Mouse (Mus musculus) Muller cell, postnatal 12 days (primary cell): ENCODE results near the gene Pde3a.
A peak's percentile ranks its signal among the peaks of the same experiment; 100 is the strongest.

Source experiments
- DNase-seq: peaks from one replicate; pipeline ENCODE4 v3.0.0-alpha.2; 2015; ENCODE audit errors: inconsistent ontology term

Gene Pde3a

DNA sequence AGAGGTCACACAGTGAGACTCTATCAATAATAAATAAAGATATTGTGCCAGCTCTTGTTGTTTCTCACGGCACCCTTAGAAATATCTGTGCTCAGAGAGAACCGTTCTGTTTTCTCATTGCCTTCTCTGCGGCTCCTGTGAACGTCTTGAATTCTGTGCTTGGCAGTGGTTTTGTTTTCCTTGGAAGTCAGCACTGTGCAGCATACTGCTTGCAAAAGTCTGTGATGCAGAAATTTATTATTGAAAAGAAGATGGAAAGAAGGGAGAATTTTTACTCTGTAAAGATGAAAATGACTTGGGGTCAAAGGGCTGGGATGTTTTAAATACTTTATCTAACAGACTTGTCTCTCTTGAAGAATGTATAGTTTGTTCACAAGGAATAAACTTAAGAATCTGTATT, 150.3 kb downstream of the Pde3a start:
- DNase-seq: no peak

DNA sequence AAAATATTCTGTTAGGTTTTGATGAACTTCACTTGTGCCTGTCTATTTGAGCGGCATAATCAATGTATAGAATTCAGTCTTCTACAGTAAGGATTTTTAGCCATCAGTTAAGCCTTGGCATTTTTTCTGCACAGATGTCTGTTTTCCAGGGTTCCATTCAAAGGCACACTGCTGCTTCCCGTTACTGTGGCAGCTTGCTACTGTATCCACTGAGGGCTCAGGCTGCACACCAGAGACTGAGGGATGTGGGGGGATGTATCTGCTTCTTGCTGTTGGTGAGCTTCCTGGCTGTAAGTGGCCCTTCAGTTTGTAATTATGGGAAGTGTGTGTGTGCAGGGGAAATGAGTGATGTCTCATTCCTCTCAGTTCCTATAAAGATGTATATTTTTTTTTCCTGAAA, 154.9 kb downstream of the Pde3a start:
- DNase-seq: no peak

DNA sequence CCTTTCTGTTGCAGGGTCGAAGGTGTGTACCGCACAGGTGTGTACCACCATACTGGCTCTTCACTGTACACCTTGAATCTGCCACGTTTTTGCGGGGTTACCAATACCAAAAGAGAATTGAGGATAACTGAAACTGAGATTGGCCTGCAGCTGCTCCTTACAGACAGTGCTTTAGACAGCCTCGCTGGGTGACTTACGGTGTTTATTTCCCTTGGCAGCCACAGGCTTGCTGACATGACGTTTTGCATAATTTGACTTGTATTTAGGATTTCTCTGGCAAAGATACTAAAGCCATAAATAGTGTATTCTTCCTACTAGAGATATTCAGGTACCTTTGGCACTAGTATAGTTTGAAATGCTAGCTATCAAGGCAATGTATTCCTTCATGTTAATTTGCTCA, 155.6 kb downstream of the Pde3a start:
- peak; percentile 30 for DNase-seq

DNA sequence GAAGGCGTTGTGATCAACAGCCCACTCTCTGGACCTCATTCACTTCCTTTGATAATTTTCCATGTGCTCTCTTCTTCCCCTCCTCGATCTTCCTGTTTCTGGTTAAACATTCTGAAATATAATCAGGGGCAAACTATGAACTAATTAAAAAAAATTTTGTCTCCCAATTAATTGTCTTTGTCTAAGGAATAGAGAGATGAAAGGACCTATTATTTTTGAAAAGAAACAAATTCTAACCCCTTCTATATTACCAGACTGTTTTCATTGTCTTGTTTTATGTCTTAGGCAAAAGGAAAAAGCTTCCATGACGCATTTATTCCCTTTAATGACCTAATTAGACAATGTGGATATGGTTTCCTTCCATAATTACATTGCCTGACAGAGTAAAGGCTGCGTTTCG, 156.4 kb downstream of the Pde3a start:
- DNase-seq: peak; percentile 74

DNA sequence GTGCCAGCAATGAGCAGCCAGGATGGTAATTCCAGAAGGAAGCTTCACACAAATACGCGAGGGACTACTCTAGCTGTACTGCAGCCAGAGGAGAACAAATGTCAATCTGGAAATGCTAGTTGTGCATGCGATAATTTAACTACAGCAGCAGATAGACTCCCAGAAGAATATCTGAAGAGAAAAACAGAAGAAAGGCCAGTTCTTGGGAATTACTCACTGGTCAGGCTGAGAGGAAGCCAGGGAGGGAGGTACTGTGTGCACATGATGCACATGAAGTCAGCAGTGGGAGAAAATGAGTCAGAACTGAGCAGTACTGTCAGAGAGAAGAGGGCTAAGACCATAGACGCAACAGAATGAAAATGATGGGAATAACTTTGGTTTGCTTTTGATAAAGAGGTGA, 159.7 kb downstream of the Pde3a start:
- peak; percentile 36 for DNase-seq

DNA sequence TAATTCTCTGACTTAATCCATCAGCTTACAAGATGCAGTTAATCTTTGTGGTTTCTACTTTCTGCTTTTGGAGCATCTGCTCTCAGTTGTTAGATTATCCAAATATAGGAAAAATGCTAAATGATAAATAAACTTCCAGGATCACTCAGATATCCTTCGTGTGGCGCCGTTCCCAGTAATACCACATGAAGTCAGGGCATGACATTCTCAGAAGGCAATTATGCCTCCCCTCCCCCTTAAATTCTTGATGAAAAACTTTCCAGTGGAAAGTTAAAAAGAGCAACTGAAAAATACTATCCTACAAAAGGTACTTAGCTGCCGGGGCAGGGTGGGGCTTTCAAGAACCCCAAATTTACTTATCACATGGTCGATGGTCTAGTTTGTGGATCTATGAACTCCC, 161.8 kb downstream of the Pde3a start:
- no peak for DNase-seq

DNA sequence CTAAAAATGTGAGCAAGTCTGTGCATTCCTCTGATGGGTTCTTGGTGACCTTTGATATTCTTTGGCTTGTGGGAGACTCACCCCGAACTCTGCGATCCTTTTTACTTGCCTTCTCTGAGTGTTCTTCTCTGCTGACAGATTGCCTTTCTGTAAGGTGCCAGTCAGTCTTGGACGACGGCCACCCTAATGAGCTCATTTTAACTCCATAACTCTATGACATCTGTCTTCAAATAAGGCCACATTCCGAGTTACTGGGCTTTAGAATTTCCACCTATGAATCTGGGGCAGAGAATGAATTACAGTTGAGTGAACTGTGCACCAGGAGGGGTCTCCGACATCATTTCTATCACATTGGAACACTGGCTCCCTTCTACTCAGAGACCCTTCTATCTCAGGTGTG, 176.0 kb downstream of the Pde3a start:
- DNase-seq: no peak

DNA sequence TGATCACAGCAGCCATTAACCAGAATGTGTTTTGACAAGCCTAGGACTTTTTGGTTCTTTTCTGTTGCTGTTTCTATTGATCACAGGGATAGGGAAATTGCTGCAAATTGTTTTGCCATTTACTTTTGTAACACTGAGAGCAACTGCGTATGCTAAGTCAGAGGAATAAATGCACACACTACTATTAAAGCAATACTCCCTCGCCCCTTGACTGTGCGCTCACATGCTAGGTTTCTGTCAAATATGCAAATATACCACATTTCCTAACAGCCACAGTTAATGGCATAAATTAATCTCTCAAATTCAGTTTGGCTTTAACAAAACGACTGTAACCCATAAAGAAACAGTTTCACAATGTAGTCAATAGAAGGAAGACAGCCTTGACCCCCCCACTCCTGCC, 179.5 kb downstream of the Pde3a start:
- no peak for DNase-seq

DNA sequence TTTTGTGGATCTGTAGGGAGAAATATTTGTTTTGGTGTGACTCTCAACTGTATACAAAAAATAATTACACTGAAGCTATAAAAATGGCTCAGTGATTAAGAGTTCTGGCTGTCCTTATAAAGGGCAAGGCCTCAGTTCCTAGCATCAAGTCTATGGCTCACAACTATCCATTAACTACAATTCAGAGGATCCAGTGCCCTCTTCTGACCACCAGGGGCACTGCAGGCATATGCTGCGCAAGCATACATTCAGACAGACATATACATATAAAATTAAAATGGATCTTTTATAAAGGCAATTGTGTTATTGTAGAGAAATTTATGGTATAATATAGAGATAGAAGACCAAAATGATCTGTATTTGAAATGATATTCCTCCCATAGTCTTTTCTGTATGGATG, 181.1 kb downstream of the Pde3a start:
- no peak for DNase-seq

DNA sequence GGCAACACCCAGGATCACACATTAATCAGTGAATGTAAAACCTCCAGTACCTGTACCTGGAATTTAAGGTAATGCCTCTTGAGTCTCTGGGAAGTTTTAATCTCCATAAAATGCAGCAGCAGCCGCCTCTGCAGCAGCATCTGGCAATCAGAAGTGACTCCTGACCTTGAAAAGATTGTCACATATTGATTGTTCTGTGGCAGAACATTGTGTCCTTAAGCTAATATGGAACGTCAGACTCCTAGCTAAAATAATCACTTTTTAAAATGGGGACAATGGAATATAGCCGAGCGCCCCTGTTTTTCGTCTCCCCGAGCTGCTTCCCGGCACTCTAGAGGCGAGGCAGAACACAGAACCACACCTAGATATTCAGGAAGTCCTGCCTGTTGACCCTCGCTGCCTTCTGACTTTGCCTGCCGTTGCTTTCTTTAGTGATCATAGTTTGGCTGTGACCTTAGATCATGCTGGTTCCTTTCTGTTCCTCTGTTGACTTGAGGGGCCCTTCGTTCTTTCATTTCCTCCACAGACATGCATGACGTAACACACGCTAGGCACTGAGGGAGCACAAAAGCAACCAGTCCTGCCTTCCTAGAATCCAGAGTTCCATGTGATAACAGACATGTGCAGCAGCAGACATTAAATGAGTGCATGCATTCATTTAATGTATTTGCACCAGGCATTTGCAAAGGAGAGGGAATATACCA, 183.4 kb downstream of the Pde3a start:
- DNase-seq: no peak

DNA sequence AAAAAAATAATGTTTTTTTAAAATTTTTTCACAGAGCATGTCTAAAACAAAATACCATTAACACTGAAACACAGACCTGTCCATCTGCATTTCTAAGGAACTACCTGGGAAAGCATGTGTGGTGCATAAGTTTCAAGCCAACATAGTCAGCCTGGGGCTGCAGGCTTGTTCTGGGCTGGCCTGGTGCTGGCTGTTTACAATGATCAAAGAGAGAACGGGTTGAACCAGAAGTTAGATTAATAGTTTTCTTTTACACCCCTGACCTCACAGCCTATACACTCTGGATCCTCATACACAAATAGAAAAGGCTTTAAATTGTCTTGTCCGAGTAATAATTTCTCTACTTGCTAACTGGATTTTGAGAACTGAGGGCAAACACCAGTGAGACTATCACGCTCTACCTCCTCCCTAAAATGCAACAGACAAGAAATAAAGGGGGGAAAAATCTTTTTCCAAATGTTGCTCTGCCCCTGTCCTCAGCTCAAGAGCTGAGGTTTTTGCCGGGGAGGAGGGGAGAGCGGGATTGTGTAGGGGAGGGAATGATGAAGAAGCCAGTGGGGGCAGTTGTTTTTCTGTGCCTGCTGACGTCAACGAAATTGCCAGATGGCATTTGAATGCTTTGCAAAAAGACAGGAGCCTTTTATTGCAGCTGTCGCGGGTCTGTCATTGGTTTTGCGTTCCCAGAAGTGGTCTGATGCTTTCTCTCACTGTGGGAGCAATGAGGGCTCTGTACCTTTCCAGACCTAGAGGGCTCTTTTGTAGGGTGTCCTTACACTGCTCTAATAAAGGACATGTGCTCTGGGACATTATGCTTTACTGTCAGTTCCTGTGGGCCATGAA, 185.1 kb downstream of the Pde3a start:
- peak; percentile 37 for DNase-seq

DNA sequence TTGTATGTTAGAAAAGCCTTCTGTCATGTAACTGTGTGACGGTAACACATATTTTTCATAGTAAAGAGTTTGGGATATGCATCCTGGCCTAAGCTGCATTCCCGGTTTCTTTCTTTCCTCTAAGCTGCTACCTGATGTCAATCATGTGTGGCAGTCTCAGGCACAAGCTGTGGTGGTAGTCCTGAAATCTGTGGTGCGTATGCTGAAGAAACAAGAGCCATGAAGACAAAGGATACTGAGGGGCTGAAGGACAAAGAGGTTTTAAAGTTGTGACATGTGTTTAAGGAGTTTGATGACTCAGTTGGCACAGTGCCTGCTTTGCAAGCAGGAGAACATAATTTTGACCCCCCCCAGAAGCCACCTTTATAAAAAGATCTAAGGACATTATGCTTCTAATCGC, 186.1 kb downstream of the Pde3a start:
- DNase-seq: no peak

DNA sequence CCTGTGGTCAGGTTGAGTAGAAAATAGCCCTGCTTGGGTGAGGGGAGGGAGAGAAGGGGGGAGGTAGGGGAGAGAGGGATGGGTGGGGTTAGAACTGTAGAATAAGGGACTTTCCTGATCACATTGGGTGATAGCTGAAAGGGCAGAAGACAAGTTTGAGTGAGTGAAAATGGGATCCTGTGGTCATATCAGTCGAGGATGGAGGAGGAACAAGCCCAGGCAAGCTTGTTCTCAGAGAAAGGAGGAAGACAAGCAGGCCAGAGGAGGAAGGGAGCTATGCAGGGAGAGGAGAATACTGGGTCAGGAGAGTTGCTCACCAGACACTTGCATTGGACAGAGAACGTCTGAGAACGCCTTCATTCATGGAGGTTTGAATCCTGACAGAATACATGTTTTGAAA, 190.9 kb downstream of the Pde3a start:
- DNase-seq: no peak

DNA sequence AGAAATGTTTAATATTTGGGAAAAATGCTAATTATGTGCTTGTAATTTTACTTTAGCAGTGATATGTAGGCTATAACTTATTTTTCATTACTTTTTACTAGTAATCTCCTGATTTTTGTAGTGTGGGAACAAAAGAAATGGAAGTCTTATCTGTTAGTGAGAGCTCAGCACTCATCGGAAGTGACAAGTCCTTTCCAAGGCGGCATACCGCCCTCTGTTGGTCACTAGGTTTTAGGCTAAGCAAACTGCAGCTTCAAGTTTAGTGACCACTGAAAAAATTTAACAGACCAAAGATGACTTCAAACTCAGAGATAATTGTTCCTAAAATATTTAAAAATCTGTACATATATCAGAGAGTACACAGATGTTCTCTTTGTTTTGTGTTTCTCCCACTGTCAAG, 198.5 kb downstream of the Pde3a start:
- DNase-seq: no peak

DNA sequence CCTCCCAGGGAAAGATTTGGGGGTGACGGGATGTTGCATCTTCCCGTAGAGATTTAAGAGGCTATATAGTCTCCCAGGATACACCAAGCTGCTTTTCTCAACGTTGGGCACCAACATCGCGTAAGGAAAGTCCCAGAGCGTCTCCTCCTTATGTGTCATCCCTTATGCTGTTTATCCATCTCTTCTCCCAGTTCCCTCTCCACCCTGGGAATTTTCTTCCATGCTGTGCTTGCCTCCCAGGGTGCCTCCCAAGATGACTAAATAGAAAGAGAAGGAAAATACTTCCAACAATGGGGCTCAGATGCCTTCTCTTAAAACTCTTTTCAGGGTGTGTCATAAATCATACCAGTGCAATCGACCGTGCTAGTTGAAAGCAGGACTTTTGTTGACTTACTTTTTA, 199.8 kb downstream of the Pde3a start:
- peak; percentile 53 for DNase-seq

DNA sequence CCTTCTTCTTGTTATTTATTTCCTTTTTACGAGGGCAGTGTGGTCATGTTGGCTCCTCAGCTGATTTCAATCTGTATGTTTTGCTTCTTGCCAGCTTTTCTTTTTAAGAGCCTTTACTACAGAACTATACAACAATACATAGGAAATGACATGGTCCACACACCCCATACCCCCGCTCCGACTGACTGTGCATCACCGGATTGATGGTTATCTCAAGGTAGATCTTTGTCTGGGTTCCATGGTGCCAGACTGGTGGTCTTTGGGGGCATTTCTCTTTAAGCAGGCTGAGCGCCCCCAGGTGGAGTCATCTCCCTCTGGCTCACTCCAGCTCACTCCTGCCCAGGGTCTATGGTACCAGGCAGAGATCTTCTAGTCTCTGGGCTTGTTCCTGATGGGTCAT, 206.3 kb downstream of the Pde3a start:
- no peak for DNase-seq

DNA sequence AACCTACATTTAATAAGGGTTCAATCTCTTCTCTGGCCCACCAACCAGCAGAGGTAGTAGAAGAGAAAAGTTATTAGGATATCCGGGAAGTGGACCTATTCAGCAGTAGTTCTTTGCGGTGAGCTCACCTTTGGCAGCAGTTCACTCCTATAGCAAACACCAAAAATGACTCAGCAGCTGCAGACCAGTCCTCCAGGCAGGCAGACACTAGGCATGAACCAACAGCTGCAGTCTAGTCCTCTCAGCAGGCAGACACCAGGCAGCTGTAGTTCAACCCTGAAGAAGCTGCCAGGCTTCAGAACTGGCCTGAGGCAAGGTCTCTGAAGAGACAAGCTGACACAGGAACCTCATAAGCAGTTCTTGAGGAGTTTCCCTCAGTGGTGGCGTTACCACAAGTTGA, 207.5 kb downstream of the Pde3a start:
- DNase-seq: no peak

DNA sequence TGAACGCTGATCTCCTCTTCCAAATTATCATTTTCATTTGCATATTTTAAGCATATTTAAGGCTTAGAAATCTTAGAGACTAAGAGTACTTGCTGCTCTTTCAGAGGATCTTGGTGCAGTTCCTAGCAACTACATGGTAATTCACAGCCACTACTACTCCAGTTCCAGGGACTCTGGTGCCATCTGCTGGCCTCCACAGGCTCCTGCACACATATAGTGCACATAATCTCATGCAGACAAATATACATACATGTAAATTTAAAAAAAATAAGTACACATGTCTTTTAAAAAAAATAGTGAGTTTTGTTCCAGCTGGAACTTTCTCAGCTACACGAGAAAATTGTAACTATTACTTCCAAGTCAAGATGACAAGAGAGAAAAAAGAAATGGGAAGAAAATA, 221.2 kb downstream of the Pde3a start:
- no peak for DNase-seq

DNA sequence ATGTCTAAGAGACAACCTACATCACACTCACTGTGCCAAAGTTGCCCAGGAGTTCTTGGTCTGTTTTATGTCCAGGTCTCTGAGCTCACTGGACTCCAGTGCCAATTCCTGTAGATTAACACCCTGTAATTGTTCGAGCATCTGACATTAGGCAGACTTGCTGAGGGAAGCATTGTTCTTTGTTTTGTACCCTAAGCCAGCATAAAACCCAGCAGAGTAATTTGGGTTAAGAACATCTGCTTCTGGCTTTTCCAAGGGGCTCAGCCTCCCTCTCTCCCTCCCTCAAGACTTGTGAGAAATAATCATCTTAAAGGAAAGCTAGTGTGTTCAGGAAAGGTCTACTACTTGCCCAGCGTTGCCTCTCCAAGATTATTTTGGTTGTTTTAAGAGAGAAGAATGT, 225.2 kb downstream of the Pde3a start:
- DNase-seq: peak; percentile 43

DNA sequence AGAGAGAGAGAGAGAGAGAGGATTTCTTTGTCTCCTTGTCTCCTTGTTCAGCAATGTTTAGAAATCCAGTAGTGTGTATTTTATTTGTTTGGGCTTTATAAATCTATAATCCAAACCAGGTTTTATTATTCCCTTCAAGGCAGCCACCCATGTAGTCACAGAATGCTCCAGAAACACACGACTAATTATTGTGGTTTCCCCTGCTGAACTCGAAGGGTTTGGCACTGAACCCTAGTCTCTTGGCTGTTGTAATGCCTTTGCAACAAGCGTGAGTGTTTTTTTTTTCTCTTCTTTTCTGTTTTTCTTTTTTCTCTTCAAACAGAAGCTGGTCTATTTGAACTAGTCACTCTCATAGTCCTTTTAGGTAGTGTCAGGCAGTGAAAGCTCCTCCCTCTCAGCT, 225.6 kb downstream of the Pde3a start:
- peak; percentile 54 for DNase-seq

DNA sequence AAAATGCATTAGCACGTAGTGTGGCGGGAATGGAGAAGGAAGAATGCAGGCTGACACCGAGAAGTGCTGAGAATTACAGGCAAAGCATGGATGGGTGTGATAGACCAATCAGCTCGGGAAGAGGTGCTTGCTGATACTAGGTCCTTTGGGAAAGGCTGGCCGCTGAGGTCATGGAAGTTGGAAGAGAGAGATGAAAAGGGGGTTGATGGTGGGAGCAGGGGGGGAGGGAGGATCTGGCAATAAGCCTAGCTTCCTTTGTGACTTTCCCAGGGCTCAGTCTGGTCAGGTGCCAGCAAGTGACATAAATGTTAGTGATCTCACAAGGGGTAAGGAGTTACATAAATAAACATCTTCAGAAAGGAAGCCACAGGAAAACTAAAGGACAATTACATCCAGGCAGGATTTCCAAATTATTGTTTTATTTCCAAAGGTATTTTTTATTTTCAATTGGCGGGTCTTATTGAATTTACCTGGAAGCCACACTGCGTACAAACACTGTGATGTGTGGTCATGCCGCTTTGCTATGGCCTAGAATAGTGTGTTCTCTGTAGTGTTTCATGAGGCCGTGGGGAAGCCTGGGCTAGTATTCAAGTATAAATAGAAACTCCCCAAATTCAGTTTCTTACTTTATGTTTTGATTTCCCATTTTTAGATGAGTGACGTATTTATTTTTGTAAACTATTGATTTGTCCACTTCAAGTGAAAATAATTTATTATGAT, 236.4 kb downstream of the Pde3a start:
- peak; percentile 58 for DNase-seq

DNA sequence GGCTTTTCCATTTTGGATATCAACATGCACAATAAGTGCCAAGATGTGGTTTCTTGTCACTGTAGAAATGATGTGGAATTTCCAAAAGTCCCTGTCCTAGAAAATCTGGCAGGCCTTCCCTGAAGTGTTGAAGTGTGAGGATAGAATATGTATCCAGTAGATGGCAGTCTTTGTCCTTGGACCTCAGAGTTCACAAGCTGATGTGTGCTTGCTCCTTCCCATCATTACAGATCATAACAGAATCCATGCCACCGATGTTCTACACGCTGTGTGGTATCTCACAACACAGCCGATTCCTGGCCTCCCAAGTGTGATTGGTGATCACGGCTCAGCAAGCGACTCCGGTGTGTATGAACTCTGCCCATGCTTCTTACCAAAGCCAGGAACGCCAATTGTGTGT, 238.2 kb downstream of the Pde3a start:
- DNase-seq: peak; percentile 80

DNA sequence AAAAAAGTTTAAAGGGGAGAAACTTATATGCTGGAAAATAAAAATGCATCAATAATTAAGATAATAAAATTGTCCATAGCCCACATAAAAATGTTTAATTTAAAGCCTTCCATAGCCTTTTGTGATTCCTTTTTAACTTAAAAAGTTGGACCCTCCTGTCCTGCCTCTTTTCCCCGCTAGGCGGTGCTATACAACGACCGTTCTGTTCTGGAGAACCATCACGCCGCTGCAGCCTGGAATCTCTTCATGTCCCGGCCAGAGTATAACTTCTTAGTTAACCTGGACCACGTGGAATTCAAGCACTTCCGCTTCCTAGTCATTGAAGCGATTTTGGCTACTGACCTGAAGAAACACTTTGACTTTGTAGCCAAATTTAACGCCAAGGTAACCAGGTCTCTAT, 239.6 kb downstream of the Pde3a start:
- DNase-seq: peak; percentile 16
